Mouse (Mus musculus) MEL (cell line): Measurements from ENCODE around the gene Elmod3.

Source experiments
- CTCF ChIP-seq, 3 experiments: IDR thresholded peaks in 2 of 3; conservative IDR thresholded peaks in 1 of 3; 2 replicates each; pipeline ENCODE4 v1.5.1; 2011 to 2012; ENCODE audit warnings: low read length in 3 of 3, low read depth in 2 of 3, mild to moderate bottlenecking in 2 of 3, improper control_type of control experiment in 1 of 3, inconsistent platforms in 1 of 3, mixed read lengths in 1 of 3, moderate library complexity in 1 of 3; ENCODE audit not compliant: control insufficient read depth in 1 of 3, insufficient read depth in 1 of 3, poor library complexity in 1 of 3, severe bottlenecking in 1 of 3
- MYC ChIP-seq: IDR thresholded peaks from 2 replicates; pipeline ENCODE4 v1.6.1; 2011; ENCODE audit warnings: low read depth, mild to moderate bottlenecking, low read length, improper control_type of control experiment, moderate library complexity
- POLR2A ChIP-seq, 2 experiments: IDR thresholded peaks; 2 replicates each; pipeline ENCODE4 v1.6.1; 2011 to 2012; ENCODE audit warnings: low read length in 2 of 2, mild to moderate bottlenecking in 2 of 2, control low read depth in 1 of 2, improper control_type of control experiment in 1 of 2, low read depth in 1 of 2, moderate library complexity in 1 of 2; ENCODE audit not compliant: control insufficient read depth in 1 of 2, insufficient read depth in 1 of 2, poor library complexity in 1 of 2

DNA sequence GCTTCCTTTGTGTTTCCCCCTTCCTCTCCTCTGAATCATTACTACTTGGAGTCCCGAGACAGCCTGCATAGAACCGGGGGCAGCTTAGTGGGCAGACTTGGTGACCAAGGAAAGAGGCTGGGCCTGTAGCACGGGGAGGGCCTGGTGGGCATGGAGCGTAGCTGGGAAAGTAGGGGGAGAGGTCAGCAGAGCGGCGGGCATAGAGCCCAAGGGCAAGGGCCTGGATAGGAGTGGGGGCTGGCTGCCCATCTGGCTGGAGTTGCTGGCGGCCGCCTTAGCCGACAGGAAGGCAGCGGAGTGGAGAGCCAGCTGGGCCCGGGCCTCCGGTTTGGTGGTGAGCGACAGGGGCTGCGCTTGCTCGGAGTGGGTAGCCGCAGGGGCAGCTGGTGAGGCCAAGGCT lies 29.1 kb upstream of the Elmod3 start:
- TF ChIP-seq POLR2A (IDR thresholded peaks at IDR 0.05; ENCODE audit: control insufficient read depth in 1 of 2, insufficient read depth in 1 of 2, low read depth in 1 of 2, low read length in 2 of 2, poor library complexity in 1 of 2) = no peak
- TF ChIP-seq MYC = no peak
- no peak for TF ChIP-seq CTCF (IDR thresholded peaks at IDR 0.05 in 2 of 3, conservative IDR thresholded peaks at IDR 0.05 in 1 of 3; ENCODE audit: control insufficient read depth in 1 of 3, insufficient read depth in 1 of 3, low read depth in 2 of 3, low read length in 3 of 3, poor library complexity in 1 of 3, severe bottlenecking in 1 of 3)
